Mouse (Mus musculus) midbrain, embryonic 11.5 days (tissue): Measurements from ENCODE around the gene Vcam1. TPM values are rescaled to one million over a fixed set of nuclear protein-coding genes. Genes with fewer than 3 reads are reported as not detected.

ENCODE experiments used
- polyA plus RNA-seq: library from polyadenylated mRNA; unstranded; fragments of >200 nt; fragmentation: Nextera tagmentation; extraction: Ambion mirVana; gene quantifications from 2 replicates; pipeline ENCODE4 v1.2.1, GENCODE M21; 2014

The Vcam1 gene
- polyA plus RNA-seq, 1 experiment from 2014 or later = 54.2 TPM

Other genes with a start within 250 kb of the Vcam1 start
- 25.2 and 28.4 TPM in 2 replicates for gene Dph5, start 241.9 kb downstream of the Vcam1 start, polyA plus RNA-seq
- gene Slc30a7, start 122.3 kb downstream of the Vcam1 start, polyA plus RNA-seq = 25.4 and 29.3 TPM in 2 replicates
- gene Extl2, start 122.2 kb downstream of the Vcam1 start, polyA plus RNA-seq = 27.3 and 28.1 TPM in 2 replicates
- 0.05 TPM in 1 of 2 replicates, not detected in the other for gene Gpr88, start 123.8 kb upstream of the Vcam1 start, polyA plus RNA-seq